Mouse (Mus musculus) CH12.LX (cell line): ENCODE data around the gene Eif3k. TPM values are rescaled to one million over a fixed set of nuclear protein-coding genes. Genes with fewer than 3 reads are reported as not detected.

Experiments
- DNase-seq: peaks from one replicate; pipeline ENCODE4 v3.0.0-alpha.2; 2013; ENCODE audit errors: extremely low read depth
- H3K27ac ChIP-seq: 2 replicates; pipeline ENCODE4 v1.5.1; 2012; ENCODE audit warnings: low read depth, mild to moderate bottlenecking, control low read depth, moderate library complexity; ENCODE audit not compliant: insufficient read depth
- H3K27me3 ChIP-seq: replicated peaks from 2 replicates; pipeline ENCODE3; 2012; ENCODE audit warnings: inconsistent platforms
- H3K36me3 ChIP-seq, 2 experiments: replicated peaks in 1 of 2; 2 replicates each; pipeline versions ENCODE3 to v1.6.1; 2012; ENCODE audit warnings: inconsistent platforms in 1 of 2, low read length in 1 of 2, mild to moderate bottlenecking in 1 of 2, mixed read lengths in 1 of 2, moderate library complexity in 1 of 2; ENCODE audit not compliant: control insufficient read depth in 1 of 2, insufficient read depth in 1 of 2
- H3K4me1 ChIP-seq, 2 experiments: 2 replicates each; pipeline ENCODE4 v1.6.1; 2012; ENCODE audit warnings: inconsistent platforms in 1 of 2, moderate library complexity in 1 of 2; ENCODE audit not compliant: insufficient read depth in 2 of 2, control insufficient read depth in 1 of 2
- H3K4me2 ChIP-seq: 2 replicates; pipeline ENCODE4 v1.6.1; 2012; ENCODE audit warnings: low read depth, mild to moderate bottlenecking, control low read depth; ENCODE audit not compliant: poor library complexity, insufficient read depth, severe bottlenecking
- H3K4me3 ChIP-seq, 3 experiments: fragments of 150-350 bp in 1 of 3; sonication (generic) in 1 of 3; replicated peaks in 1 of 3; 2 replicates each; pipeline versions ENCODE3 to v1.5.1; 2011 to 2012; ENCODE audit warnings: low read depth in 2 of 3, low read length in 2 of 3, mild to moderate bottlenecking in 2 of 3, moderate library complexity in 2 of 3, control low read depth in 1 of 3, improper control_type of control experiment in 1 of 3, inconsistent platforms in 1 of 3, mixed read lengths in 1 of 3; ENCODE audit not compliant: poor library complexity in 1 of 3
- H3K79me2 ChIP-seq: replicated peaks from 2 replicates; pipeline ENCODE4 v1.6.1; 2012; ENCODE audit warnings: mild to moderate bottlenecking, moderate library complexity; ENCODE audit not compliant: control insufficient read depth, poor library complexity, insufficient read depth, severe bottlenecking; ENCODE audit errors: extremely low read depth
- H3K9ac ChIP-seq: 2 replicates; pipeline ENCODE4 v1.6.1; 2012; ENCODE audit warnings: low read depth, mild to moderate bottlenecking, control low read depth, moderate library complexity; ENCODE audit not compliant: insufficient read depth
- H3K9me3 ChIP-seq: replicated peaks from 2 replicates; pipeline ENCODE3; 2012; ENCODE audit warnings: low read length, inconsistent platforms, mixed read lengths
- BHLHE40 ChIP-seq: IDR thresholded peaks from 2 replicates; pipeline ENCODE4 v1.6.1; 2011; ENCODE audit warnings: mild to moderate bottlenecking, low read depth, low read length, improper control_type of control experiment
- CHD1 ChIP-seq: IDR thresholded peaks from 2 replicates; pipeline ENCODE4 v1.6.1; 2012; ENCODE audit warnings: low read depth, low read length, improper control_type of control experiment, inconsistent platforms
- CHD2 ChIP-seq: IDR thresholded peaks from 2 replicates; pipeline ENCODE4 v1.6.1; 2011; ENCODE audit warnings: low read length, improper control_type of control experiment
- CTCF ChIP-seq, 2 experiments: IDR thresholded peaks in 1 of 2; conservative IDR thresholded peaks in 1 of 2; 2 replicates each; pipeline ENCODE4 v1.5.1; 2011 to 2012; ENCODE audit warnings: low read depth in 2 of 2, low read length in 2 of 2, improper control_type of control experiment in 1 of 2, inconsistent platforms in 1 of 2, mild to moderate bottlenecking in 1 of 2, moderate library complexity in 1 of 2
- E2F4 ChIP-seq: IDR thresholded peaks from 2 replicates; pipeline ENCODE4 v1.6.1; 2011; ENCODE audit warnings: low read depth, low read length, improper control_type of control experiment; ENCODE audit not compliant: insufficient replicate concordance
- ELF1 ChIP-seq: IDR thresholded peaks from 2 replicates; pipeline ENCODE4 v1.6.1; 2014; ENCODE audit warnings: low read depth, mild to moderate bottlenecking, inconsistent platforms, low read length, improper control_type of control experiment
- EP300 ChIP-seq: IDR thresholded peaks from 2 replicates; pipeline ENCODE4 v1.6.1; 2011; ENCODE audit warnings: low read length, improper control_type of control experiment
- JUN ChIP-seq: IDR thresholded peaks from 2 replicates; pipeline ENCODE4 v1.6.1; 2011; ENCODE audit warnings: low read depth, mild to moderate bottlenecking, low read length, improper control_type of control experiment, moderate library complexity; ENCODE audit not compliant: insufficient read depth
- JUND ChIP-seq: conservative IDR thresholded peaks from 2 replicates; pipeline ENCODE4 v1.6.1; 2011; ENCODE audit warnings: low read depth, low read length, improper control_type of control experiment
- MAFK ChIP-seq: IDR thresholded peaks from 2 replicates; pipeline ENCODE4 v1.6.1; 2011; ENCODE audit warnings: low read length, improper control_type of control experiment; ENCODE audit not compliant: insufficient replicate concordance
- MAX ChIP-seq: IDR thresholded peaks from 2 replicates; pipeline ENCODE4 v1.6.1; 2011; ENCODE audit warnings: low read length, improper control_type of control experiment
- MAZ ChIP-seq: IDR thresholded peaks from 2 replicates; pipeline ENCODE4 v1.6.1; 2012; ENCODE audit warnings: low read depth, mild to moderate bottlenecking, inconsistent platforms, low read length, improper control_type of control experiment, moderate library complexity
- MEF2A ChIP-seq: IDR thresholded peaks from 2 replicates; pipeline ENCODE4 v1.6.1; 2014; ENCODE audit warnings: low read depth, mild to moderate bottlenecking, inconsistent platforms, low read length, improper control_type of control experiment, borderline replicate concordance
- MXI1 ChIP-seq: IDR thresholded peaks from 2 replicates; pipeline ENCODE4 v1.6.1; 2011; ENCODE audit warnings: mild to moderate bottlenecking, low read depth, low read length, improper control_type of control experiment
- NELFE ChIP-seq: IDR thresholded peaks from 2 replicates; pipeline ENCODE4 v1.6.1; 2011; ENCODE audit warnings: low read depth, low read length, improper control_type of control experiment
- NRF1 ChIP-seq: IDR thresholded peaks from 2 replicates; pipeline ENCODE4 v1.6.1; 2014; ENCODE audit warnings: low read depth, mild to moderate bottlenecking, inconsistent platforms, low read length, improper control_type of control experiment, moderate library complexity
- PAX5 ChIP-seq: IDR thresholded peaks from 2 replicates; pipeline ENCODE4 v1.6.1; 2012; ENCODE audit warnings: low read length, inconsistent platforms, mixed read lengths
- POLR2A ChIP-seq: IDR thresholded peaks from 2 replicates; pipeline ENCODE4 v1.6.1; 2011; ENCODE audit warnings: low read depth, mild to moderate bottlenecking, improper control_type of control experiment, low read length
- POLR2AphosphoS2 ChIP-seq: IDR thresholded peaks from 2 replicates; pipeline ENCODE4 v1.6.1; 2011; ENCODE audit warnings: low read depth, low read length, improper control_type of control experiment
- SIN3A ChIP-seq: IDR thresholded peaks from 2 replicates; pipeline ENCODE4 v1.6.1; 2012; ENCODE audit warnings: low read length, improper control_type of control experiment, inconsistent platforms
- TCF12 ChIP-seq: IDR thresholded peaks from 2 replicates; pipeline ENCODE4 v1.6.1; 2014; ENCODE audit warnings: low read depth, mild to moderate bottlenecking, inconsistent platforms, low read length, improper control_type of control experiment
- USF1 ChIP-seq: IDR thresholded peaks from 2 replicates; pipeline ENCODE4 v1.6.1; 2014; ENCODE audit warnings: low read depth, mild to moderate bottlenecking, inconsistent platforms, low read length, improper control_type of control experiment
- USF2 ChIP-seq: conservative IDR thresholded peaks from 2 replicates; pipeline ENCODE4 v1.6.1; 2011; ENCODE audit warnings: low read depth, low read length, improper control_type of control experiment
- ZNF384 ChIP-seq: IDR thresholded peaks from 2 replicates; pipeline ENCODE4 v1.6.1; 2012; ENCODE audit warnings: low read depth, low read length, improper control_type of control experiment, inconsistent platforms
- dilution Hi-C: fragments of 300-500 bp; cut with MboI; formaldehyde crosslinking; loops from 2 replicates; pipeline ENCODE4 v1.14.3; 2020; ENCODE audit warnings: low sequenced_read_pairs; ENCODE audit not compliant: extremely low pct_unique_long_range_greater_than_20kb, extremely low pct_ligation_motif_present
- in situ Hi-C: fragments of 300-500 bp; cut with MboI; formaldehyde crosslinking; loops from 3 replicates; pipeline ENCODE4 v1.14.3; 2019; ENCODE audit warnings: low sequenced_read_pairs, low pct_ligation_motif_present, low pct_unique_long_range_greater_than_20kb, mixed read lengths
- polyA plus RNA-seq: library from polyadenylated mRNA; unstranded; fragments of >175 nt; gene quantifications from 2 replicates; pipeline ENCODE4 v1.2.1, GENCODE M21; 2012; ENCODE audit warnings: low read depth; ENCODE audit not compliant: insufficient read length
- total RNA-seq, 2 experiments: library from RNA; depleted of rRNA; stranded (reverse); fragments of 300-350 nt in 1 of 2; fragments of >200 nt in 1 of 2; gene quantifications; 2 replicates each; pipeline ENCODE4 v1.2.3; 2012 to 2014

The Eif3k gene
- total and polyA plus RNA-seq, 3 experiments = 513 to 658 (median 584) TPM

DNA sequence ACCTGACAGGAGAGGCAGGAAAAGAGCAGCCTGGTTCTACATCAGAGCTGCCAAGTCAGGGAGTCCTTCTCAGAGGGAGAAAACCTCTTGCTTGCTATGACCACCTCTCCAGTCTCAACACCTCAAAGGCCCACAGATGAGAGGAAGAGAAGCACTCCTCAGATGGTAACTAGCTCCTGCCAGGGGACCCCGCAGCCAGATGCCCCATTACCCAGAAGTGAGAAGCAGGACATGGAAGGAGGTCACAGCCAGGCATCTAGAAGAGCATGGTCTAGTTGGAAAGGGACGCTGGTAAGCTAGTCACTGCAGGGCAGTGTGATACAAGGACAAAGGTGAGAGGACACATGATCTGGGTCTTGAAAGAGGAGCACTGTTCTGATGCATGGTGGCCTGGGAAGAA, 47.8 kb downstream of the Eif3k start:
- H3K4me3 ChIP-seq = no peak overlapping the region
- peaks cover 5 to 64% of the 10 kb centered on the region in 2 experiments for H3K4me1 ChIP-seq
- H3K9me3 ChIP-seq = no peaks in the 10 kb centered on the region
- no peak overlapping the region for H3K27ac ChIP-seq
- dilution Hi-C loops (no loop called here), in situ Hi-C loops (no loop called here)
- peaks cover 0 to 67% of the 10 kb centered on the region in 2 experiments for H3K36me3 ChIP-seq
- no peak overlapping the region for H3K9ac ChIP-seq
- DNase-seq = no peak
- TF ChIP-seq NRF1 (no peak), ELF1 (no peak), ZNF384 (no peak), PAX5 (no peak), E2F4 (no peak), POLR2A (no peak), BHLHE40 (no peak), CHD1 (no peak), POLR2AphosphoS2 (no peak), JUND (no peak), CHD2 (no peak)
- H3K4me2 ChIP-seq = no peak overlapping the region
- H3K79me2 ChIP-seq = peaks cover 23% of the 10 kb centered on the region; the same call in 1 of the 2 replicates
- no peaks in the 10 kb centered on the region for H3K27me3 ChIP-seq

- Histone ChIP-seq H3K4me3 (no peak overlapping the region), H3K27me3 (no peaks in the 10 kb centered on the region), H3K27ac (no peak overlapping the region), H3K4me1 (peaks cover 5 to 58% of the 10 kb centered on the region in 2 experiments), H3K9me3 (no peaks in the 10 kb centered on the region), H3K79me2 (peaks cover 22% of the 10 kb centered on the region; the same call in 1 of the 2 replicates), H3K4me2 (no peak overlapping the region), H3K9ac (no peak overlapping the region)
- dilution Hi-C loops = no loop called here
- in situ Hi-C loops = no loop called here
- DNase-seq = peak; percentile 57
- TF ChIP-seq ELF1 (peak; percentile 43; the same call in 1 of the 2 replicates), MAFK (no peak), POLR2AphosphoS2 (no peak), NELFE (no peak), CTCF (conservative IDR thresholded peaks at IDR 0.05 in 1 of 2, IDR thresholded peaks at IDR 0.05 in 1 of 2; ENCODE audit: low read depth in 2 of 2, low read length in 2 of 2) (peak in 1 of 2 experiments; percentile 39; a peak in 2 of 4 replicates)
- TF ChIP-seq, all 38 proteins: peak for 2
- peaks cover 0 to 67% of the 10 kb centered on the region in 2 experiments for H3K36me3 ChIP-seq
These were observed 49.1 kb downstream of the Eif3k start for GRCm38 (mm10) chr7:28932421-28933041.

DNA sequence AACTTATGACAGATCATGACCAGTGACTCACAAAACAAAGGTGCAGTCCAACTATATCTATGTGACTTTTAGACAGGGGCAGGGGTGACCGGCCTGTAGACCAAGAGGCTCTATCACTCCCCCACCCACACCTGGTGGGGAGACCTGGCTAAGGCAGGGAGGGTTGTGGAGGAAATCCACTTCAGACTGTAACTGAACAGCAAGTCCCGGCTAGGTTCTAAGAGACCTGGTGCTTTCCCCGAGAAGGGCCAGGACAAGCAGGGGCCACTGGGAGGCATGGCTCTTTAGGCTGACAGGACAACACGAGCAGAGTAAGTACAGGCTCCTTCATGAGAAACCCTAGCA, 50.0 kb downstream of the Eif3k start:
- no peak overlapping the region for H3K4me3 ChIP-seq
- peaks cover 0 to 62% of the 10 kb centered on the region in 2 experiments for H3K36me3 ChIP-seq
- in situ Hi-C loops = no loop called here
- DNase-seq = no peak
- no peaks in the 10 kb centered on the region for H3K9me3 ChIP-seq
- H3K4me2 ChIP-seq = no peak overlapping the region
- H3K4me1 ChIP-seq = peaks cover 5 to 51% of the 10 kb centered on the region in 2 experiments
- H3K9ac ChIP-seq = no peak overlapping the region
- H3K79me2 ChIP-seq = peaks cover 22% of the 10 kb centered on the region; the same call in 1 of the 2 replicates
- dilution Hi-C loops = no loop called here
- no peaks in the 10 kb centered on the region for H3K27me3 ChIP-seq
- TF ChIP-seq CHD2 = no peak
- TF ChIP-seq MXI1 = no peak
- TF ChIP-seq EP300 = no peak
- no peak for TF ChIP-seq MAX
- TF ChIP-seq SIN3A = no peak
- no peak for TF ChIP-seq CHD1
- no peak for TF ChIP-seq USF1
- TF ChIP-seq ZNF384 = no peak
- no peak for TF ChIP-seq JUND
- no peak for TF ChIP-seq E2F4
- TF ChIP-seq TCF12 = no peak
- no peak for TF ChIP-seq JUN
- TF ChIP-seq NELFE = no peak
- no peak for TF ChIP-seq MAZ
- no peak for TF ChIP-seq USF2
- TF ChIP-seq MEF2A = no peak
- no peak overlapping the region for H3K27ac ChIP-seq
